Mouse (Mus musculus): ENCODE data around the gene Rnf19b. TPM values are rescaled to one million over a fixed set of nuclear protein-coding genes. Genes with fewer than 3 reads are reported as not detected.

Rnf19b gene
- polyA plus RNA-seq, 1 experiment, result 30.2 TPM

GRCm38 (mm10) chr4:129068848-129069247 lies 10.8 kb downstream of the Rnf19b start:
- no peak for DNase-seq (ENCODE audit: low read depth)

DNA sequence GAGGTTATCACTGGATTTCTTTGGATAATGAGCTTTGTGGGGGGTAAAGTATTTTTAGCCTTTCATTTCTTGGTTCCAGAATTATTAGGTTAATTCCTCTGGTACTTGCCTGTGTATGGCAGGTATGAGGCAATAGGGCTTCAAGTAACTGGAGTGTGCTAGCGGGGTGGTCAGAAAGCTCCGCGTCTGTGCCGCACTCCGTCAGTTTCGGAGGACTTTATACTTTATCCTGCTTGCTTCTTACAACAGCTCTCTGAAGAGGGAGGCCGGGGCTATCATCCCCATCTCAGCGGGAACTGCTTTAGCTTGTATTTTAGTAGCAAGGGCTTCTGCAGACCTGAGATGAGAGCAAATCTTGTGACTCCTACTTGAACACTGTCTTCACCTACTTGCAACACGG lies 21.1 kb downstream of the Rnf19b start:
- DNase-seq (ENCODE audit: low read depth), result no peak

DNA sequence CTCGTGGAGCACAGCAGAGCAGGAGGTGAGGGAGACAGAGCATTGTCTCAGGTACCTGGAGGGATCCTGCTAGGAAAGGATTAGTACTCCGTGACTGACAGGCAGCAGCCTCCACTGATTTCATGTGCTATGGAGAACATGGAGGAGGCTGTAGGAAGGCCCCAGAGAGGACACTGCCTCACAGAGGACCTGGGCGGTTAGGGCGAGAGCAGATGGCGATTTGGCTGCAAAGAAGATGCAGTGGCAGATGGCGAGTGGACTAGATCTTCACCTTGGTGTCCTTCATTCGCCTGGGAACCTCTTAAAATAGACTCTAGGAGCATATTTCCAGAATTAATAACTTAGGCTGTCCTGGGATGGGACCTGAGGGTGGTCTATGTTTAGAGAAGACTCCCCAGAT lies 23.0 kb downstream of the Rnf19b start:
- DNase-seq (ENCODE audit: low read depth), result no peak

GRCm38 (mm10) chr4:129081512-129081911 lies 23.4 kb downstream of the Rnf19b start:
- no peak for DNase-seq (ENCODE audit: low read depth)

- no peak for DNase-seq (ENCODE audit: low read depth)
Measured at GRCm38 (mm10) chr4:129081939-129082338, 23.9 kb downstream of the Rnf19b start.

- peak; percentile 55 for DNase-seq (ENCODE audit: low read depth)
Measured at GRCm38 (mm10) chr4:129082379-129083115, 24.5 kb downstream of the Rnf19b start.

DNA sequence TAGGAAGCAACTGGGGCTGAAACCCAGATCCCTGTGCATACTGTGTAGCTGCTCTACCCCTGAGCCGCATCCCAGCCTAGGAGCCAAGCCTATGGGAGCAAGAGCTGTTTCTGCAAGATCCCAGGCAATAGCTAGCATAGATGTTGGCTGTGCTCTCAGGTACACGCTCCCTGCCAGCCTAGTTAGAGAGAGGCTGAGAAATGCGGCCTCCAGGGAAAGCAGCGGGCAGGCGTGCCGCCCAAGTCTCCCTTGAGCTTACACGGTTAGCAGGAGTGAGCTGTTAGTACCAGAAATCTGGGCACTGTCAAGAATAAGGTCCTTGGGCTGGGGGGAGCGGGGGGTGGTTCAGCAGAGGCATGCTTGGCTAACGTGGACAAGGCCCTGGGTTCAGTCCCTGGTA lies 26.8 kb downstream of the Rnf19b start:
- DNase-seq (ENCODE audit: low read depth), result no peak

- no peak for DNase-seq (ENCODE audit: low read depth)
Measured at GRCm38 (mm10) chr4:129086078-129086477, 28.0 kb downstream of the Rnf19b start.

DNA sequence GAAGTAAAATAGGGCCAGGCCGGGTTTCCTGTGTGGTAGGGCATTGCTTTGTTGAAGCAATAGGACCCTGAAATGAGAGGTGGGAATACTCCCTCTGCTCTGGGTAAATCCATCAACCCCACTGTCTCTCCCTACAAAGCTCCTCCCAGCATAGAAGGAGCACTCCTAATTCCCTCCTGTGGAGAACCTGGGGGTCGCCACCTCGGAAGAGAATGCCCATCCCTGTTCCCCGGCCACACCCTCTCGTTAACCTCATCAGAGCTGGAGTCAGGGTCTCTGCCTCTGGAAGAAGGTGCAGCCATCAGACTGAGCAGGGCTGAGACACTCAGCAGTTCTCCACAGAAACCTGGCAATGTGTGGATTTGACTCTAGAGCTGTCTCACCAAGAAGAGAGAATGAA lies 29.8 kb downstream of the Rnf19b start:
- no peak for DNase-seq (ENCODE audit: low read depth)

DNA sequence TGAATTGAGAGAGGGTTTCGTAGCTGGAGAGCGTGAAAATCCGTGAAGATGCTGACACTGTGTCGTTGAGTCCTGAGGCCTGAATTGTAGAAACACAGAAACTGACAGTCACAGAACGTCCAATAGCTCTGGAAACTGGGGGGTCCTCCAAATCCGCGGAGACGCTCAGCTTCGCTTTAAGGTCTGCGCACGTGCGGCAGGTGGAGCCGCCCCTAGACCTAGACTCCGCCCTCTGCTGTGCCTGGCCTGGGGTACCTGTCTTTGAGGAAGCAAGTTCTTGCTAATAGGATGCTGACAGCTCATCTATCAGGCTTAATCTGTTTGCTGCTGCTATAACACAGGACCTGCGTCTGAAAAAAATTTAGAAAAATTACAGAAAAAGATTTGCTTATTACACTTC lies 37.2 kb downstream of the Rnf19b start:
- DNase-seq (ENCODE audit: low read depth), result no peak

GRCm38 (mm10) chr4:129097006-129097405 lies 38.9 kb downstream of the Rnf19b start:
- no peak for DNase-seq (ENCODE audit: low read depth)

GRCm38 (mm10) chr4:129102133-129102829 lies 44.2 kb downstream of the Rnf19b start:
- DNase-seq (ENCODE audit: low read depth), result no peak

DNA sequence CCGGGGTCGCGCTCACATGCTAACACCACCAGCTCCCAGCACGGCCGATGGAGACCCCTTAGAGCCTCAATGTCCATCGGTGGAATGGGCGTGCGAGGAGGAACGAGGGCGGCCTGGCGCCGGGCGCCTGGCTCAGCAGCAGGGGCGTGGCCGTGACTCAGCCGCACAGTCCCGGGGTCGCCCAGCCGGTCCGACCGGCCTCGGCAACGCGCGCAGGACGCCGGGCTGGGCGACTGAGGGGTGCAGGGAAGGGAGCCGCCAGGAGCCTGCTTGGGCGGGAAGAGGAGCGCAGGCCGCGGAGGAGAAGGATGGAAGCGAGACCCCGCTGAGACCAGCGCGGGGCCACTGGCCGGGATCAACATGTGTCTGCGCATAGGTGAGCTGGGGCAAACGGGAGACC lies 47.3 kb downstream of the Rnf19b start, which contains the start of gene Tmem54:
Gene Tmem54, plus strand, starts transcription at position 193 of the 400 bp plus-strand sequence.
- DNase-seq (ENCODE audit: low read depth), result no peak

DNA sequence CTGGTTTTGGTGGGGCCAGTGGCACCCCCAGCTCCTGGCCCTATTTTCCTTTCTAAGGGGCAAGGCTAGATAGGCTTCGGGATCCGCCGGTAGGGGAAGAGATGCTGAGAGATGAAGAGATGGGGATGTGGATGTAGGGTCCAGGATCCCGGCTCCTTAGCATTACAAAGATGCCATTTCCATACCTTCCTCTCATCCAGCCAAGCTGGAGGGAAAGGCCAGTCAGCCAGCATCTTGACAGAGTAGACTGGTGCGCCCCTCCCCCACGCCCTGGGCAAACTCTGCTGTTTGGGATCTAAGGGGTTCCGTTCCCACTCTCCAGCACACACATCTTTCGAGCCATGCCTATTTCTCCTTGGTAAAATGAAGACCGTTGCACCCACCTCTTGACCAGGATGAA lies 48.0 kb downstream of the Rnf19b start:
- no peak for DNase-seq (ENCODE audit: low read depth)

GRCm38 (mm10) chr4:129107348-129107899 lies 49.4 kb downstream of the Rnf19b start:
- DNase-seq (ENCODE audit: low read depth), result no peak

DNA sequence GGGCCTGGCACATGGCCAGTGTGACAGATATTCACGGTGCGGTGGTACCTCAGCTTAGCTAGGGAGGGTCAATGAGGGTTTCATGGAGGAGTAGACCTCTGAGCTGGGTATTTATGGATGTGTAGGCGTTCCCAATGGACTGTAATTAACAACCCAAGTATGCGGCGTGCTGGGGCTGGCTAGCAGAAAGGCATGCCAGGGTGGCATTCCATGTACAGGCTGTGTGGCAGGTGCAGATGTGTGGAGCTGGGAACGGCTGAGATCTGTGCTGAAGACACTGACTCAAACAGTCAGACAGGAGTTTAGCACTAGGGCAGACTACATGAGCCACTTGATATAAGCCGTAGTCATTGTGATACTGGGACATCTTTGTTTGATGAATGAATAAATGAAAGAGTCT lies 50.6 kb downstream of the Rnf19b start:
- no peak for DNase-seq (ENCODE audit: low read depth)

- no peak for DNase-seq (ENCODE audit: low read depth)
Measured at GRCm38 (mm10) chr4:129110804-129111203, 52.7 kb downstream of the Rnf19b start.

GRCm38 (mm10) chr4:129111350-129111749 lies 53.3 kb downstream of the Rnf19b start:
- DNase-seq (ENCODE audit: low read depth), result no peak

- DNase-seq (ENCODE audit: low read depth), result no peak
Measured at GRCm38 (mm10) chr4:129112231-129112630, 54.2 kb downstream of the Rnf19b start.

DNA sequence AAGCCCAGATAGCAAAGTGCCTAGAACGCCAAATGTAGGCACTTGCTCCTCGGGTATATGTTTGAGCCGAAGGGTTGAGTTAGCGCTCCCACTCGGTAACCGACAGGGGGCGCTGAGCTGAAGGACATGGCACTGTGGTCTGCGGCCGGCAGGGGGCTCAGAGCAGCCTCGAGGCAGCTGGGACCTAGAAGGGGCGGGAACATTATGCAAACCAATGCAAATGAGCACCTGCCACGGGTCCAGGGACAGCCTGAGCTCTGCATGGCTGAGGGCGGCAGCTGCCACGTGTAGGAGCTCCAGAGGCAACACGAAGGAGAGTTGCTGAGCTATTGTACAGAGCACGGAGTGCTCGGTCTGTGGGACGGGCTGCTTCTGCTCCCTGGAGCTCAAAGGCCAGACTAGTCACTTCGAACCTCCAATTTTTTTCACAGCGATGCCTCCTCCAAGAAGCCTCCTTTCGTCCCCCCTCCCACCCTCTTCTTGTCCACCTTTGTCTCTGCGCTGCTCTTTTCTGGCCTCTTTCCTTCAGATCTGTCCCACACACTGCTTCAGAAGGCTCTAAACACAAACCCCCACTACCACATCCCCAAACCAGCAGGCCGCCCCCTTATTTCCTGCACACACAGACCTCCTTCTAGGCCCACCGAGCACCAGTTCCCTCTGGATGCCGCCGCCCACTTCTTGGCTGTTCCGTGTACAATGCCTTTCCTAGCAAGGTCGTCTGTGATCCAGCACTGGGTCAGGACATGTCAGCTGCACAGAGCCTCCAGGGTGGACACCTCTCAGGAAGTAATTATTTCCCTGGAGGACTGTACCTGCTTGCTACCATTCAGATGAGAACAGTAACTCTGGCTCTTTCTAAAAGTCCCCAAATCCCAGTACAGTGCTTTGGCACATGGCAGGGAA lies 55.3 kb downstream of the Rnf19b start:
- DNase-seq (ENCODE audit: low read depth), result no peak

- DNase-seq (ENCODE audit: low read depth), result no peak
Measured at GRCm38 (mm10) chr4:129116703-129117102, 58.6 kb downstream of the Rnf19b start.

Data from gonadal fat pad, adult 2 months (tissue).